Mouse (Mus musculus): ENCODE results near the gene Sfpq.

DNA sequence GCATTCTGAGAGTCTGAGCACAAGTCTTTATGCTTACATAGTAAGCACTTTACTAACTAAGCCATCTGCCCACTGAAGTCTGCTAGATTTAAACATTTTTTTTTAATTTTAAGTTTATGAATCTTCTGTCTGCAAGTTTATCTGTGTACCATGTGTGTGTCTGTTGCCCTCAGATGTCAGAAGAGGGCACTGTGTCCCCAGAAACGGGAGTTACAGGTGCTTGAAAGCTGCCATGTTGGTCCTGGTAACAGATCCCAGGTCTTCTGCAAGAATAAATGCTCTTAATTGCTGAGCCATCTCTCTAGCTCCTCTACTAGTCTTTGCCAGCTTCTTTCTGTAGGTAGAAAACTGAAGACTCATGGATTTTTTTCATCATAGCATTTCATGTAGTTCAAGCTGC is 53.8 kb downstream of the Sfpq start:
- no peak for TF ChIP-seq CTCF (IDR thresholded peaks at IDR 0.05; ENCODE audit: extremely low read depth, insufficient read depth, insufficient read length, insufficient replicate concordance)
- no peak for TF ChIP-seq POLR2A (IDR thresholded peaks at IDR 0.05; ENCODE audit: low read depth, low read length)
